Mouse (Mus musculus): ENCODE measurements around the gene Vps13c.

The Vps13c gene

GRCm38 (mm10) chr9:67831359-67832045 lies 8.7 kb upstream of the Vps13c start:
- DNase-seq (ENCODE audit: low spot score): no peak

GRCm38 (mm10) chr9:67832046-67832605 lies 8.1 kb upstream of the Vps13c start, which contains the start of gene C2cd4a:
Gene C2cd4a, minus strand, starts transcription at chr9:67832330.
- no peak for DNase-seq (ENCODE audit: low spot score)

GRCm38 (mm10) chr9:67834535-67834934 lies 5.7 kb upstream of the Vps13c start:
- no peak for DNase-seq (ENCODE audit: low spot score)

- DNase-seq (ENCODE audit: low spot score): no peak
These were observed 2.9 kb upstream of the Vps13c start for GRCm38 (mm10) chr9:67837311-67837710.

- DNase-seq (ENCODE audit: low spot score): no peak
These were observed 2.6 kb downstream of the Vps13c start for GRCm38 (mm10) chr9:67842797-67843196.

- DNase-seq (ENCODE audit: low spot score): no peak
These were observed 4.8 kb downstream of the Vps13c start for GRCm38 (mm10) chr9:67845012-67845411.

GRCm38 (mm10) chr9:67845648-67846047 lies 5.5 kb downstream of the Vps13c start:
- no peak for DNase-seq (ENCODE audit: low spot score)

- no peak for DNase-seq (ENCODE audit: low spot score)
These were observed 5.9 kb downstream of the Vps13c start for GRCm38 (mm10) chr9:67846089-67846488.

GRCm38 (mm10) chr9:67847606-67848005 lies 7.4 kb downstream of the Vps13c start:
- DNase-seq (ENCODE audit: low spot score): no peak

- no peak for DNase-seq (ENCODE audit: low spot score)
These were observed 9.2 kb downstream of the Vps13c start for GRCm38 (mm10) chr9:67849397-67849796.

GRCm38 (mm10) chr9:67849846-67850245 lies 9.7 kb downstream of the Vps13c start:
- DNase-seq (ENCODE audit: low spot score): no peak

GRCm38 (mm10) chr9:67851150-67851549 lies 11.0 kb downstream of the Vps13c start:
- DNase-seq (ENCODE audit: low spot score): no peak

GRCm38 (mm10) chr9:67860273-67860672 lies 20.1 kb downstream of the Vps13c start:
- no peak for DNase-seq (ENCODE audit: low spot score)

GRCm38 (mm10) chr9:67863332-67863731 lies 23.1 kb downstream of the Vps13c start:
- DNase-seq (ENCODE audit: low spot score): no peak

GRCm38 (mm10) chr9:67864011-67864410 lies 23.8 kb downstream of the Vps13c start:
- no peak for DNase-seq (ENCODE audit: low spot score)

- no peak for DNase-seq (ENCODE audit: low spot score)
These were observed 25.2 kb downstream of the Vps13c start for GRCm38 (mm10) chr9:67865411-67865810.

- DNase-seq (ENCODE audit: low spot score): no peak
These were observed 27.2 kb downstream of the Vps13c start for GRCm38 (mm10) chr9:67867411-67867810.

- DNase-seq (ENCODE audit: low spot score): no peak
These were observed 29.7 kb downstream of the Vps13c start for GRCm38 (mm10) chr9:67869691-67870450.

- DNase-seq (ENCODE audit: low spot score): no peak
These were observed 34.5 kb downstream of the Vps13c start for GRCm38 (mm10) chr9:67874522-67875222.

- no peak for DNase-seq (ENCODE audit: low spot score)
These were observed 35.1 kb downstream of the Vps13c start for GRCm38 (mm10) chr9:67875337-67875736.

GRCm38 (mm10) chr9:67877081-67877718 lies 37.0 kb downstream of the Vps13c start:
- DNase-seq (ENCODE audit: low spot score): no peak

GRCm38 (mm10) chr9:67878197-67878769 lies 38.1 kb downstream of the Vps13c start:
- no peak for DNase-seq (ENCODE audit: low spot score)
